Mouse (Mus musculus): ENCODE measurements around the gene Chchd2.

DNA sequence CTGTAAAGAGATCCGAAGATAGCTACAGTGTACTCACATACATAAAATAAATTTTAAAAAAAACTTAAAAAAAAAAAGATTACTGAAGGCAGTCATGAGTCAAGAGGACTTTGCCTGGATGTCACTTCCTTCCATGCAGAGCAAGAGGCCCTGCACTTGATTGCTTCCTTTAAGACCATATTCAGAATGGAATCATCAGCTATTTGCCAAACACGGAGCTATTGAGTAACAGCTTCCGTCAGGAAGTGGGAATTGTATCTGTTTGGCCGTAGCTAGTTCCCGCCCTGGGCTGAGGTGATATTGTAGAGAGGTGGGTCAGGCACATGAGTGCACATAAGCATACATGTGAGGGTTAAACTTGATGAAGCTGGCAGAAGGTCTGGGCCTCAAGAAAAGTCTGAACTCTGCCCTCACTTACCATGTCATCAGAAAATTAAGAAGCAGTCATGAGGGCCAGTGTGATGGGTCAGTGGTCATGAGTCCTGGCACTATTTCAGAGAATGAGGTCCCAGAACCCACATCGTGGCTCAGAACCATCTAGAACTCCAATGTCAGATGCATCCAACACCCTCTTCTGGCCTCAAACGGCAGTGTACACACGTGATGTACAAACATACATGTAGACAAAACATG lies 37.7 kb upstream of the Chchd2 start:
- TF ChIP-seq CTCF (IDR thresholded peaks at IDR 0.05; ENCODE audit: low read depth, low read length) (no peak), GATA1 (IDR thresholded peaks at IDR 0.05; ENCODE audit: borderline replicate concordance, low read length) (no peak)

Measured in G1E (cell line).